Mouse (Mus musculus): ENCODE measurements around the gene Lsm14a. TPM values are rescaled to one million over a fixed set of nuclear protein-coding genes. Genes with fewer than 3 reads are reported as not detected.

The Lsm14a gene
- polyA plus RNA-seq, 1 experiment from 2014 or later: 110 TPM

- no peak overlapping the region for H3K4me3 ChIP-seq
- H3K27me3 ChIP-seq: no peaks in the 10 kb centered on the region
- no peaks in the 10 kb centered on the region for H3K4me1 ChIP-seq
- 67% methylated on average over 4 of the region's 4 CpGs for WGBS
- ATAC-seq (ENCODE audit: insufficient number of reproducible peaks, insufficient read depth, low FRiP score, low TSS enrichment): no peak
- no peaks in the 10 kb centered on the region for H3K36me3 ChIP-seq
- H3K9ac ChIP-seq: no peak overlapping the region
- H3K4me2 ChIP-seq (replicated peaks): no peak overlapping the region
- no peak overlapping the region for H3K27ac ChIP-seq
- H3K9me3 ChIP-seq: no peaks in the 10 kb centered on the region
Observed at GRCm38 (mm10) chr7:34305454-34305853, 87.7 kb downstream of the Lsm14a start.

- Histone ChIP-seq H3K9me3 (no peaks in the 10 kb centered on the region), H3K4me1 (no peaks in the 10 kb centered on the region), H3K36me3 (no peaks in the 10 kb centered on the region), H3K4me3 (no peak overlapping the region), H3K27ac (peak overlapping the region; percentile 1; the same call in 1 of the 2 replicates), H3K27me3 (no peaks in the 10 kb centered on the region), H3K9ac (no peak overlapping the region), H3K4me2 (replicated peaks) (no peak overlapping the region)
- WGBS: 90% methylated on average over 1 of the region's 1 CpGs
- no peak for ATAC-seq (ENCODE audit: insufficient number of reproducible peaks, insufficient read depth, low FRiP score, low TSS enrichment)
Observed at GRCm38 (mm10) chr7:34302651-34303050, 90.5 kb downstream of the Lsm14a start.

- no peaks in the 10 kb centered on the region for H3K9me3 ChIP-seq
- ATAC-seq (ENCODE audit: insufficient number of reproducible peaks, insufficient read depth, low FRiP score, low TSS enrichment): no peak
- H3K27ac ChIP-seq: 0 out of 2 replicates have a peak overlapping the region, but pooled peaks have one; percentile 1
- no peak overlapping the region for H3K4me2 ChIP-seq (replicated peaks)
- H3K9ac ChIP-seq: no peak overlapping the region
- no peaks in the 10 kb centered on the region for H3K36me3 ChIP-seq
- no peaks in the 10 kb centered on the region for H3K4me1 ChIP-seq
- H3K27me3 ChIP-seq: no peaks in the 10 kb centered on the region
- WGBS: 88% methylated on average over 3 of the region's 3 CpGs
- no peak overlapping the region for H3K4me3 ChIP-seq
Observed at GRCm38 (mm10) chr7:34301952-34302351, 91.2 kb downstream of the Lsm14a start.

GRCm38 (mm10) chr7:34298818-34299217 lies 94.3 kb downstream of the Lsm14a start:
- Histone ChIP-seq H3K4me3 (no peak overlapping the region), H3K27ac (no peak overlapping the region), H3K9ac (no peak overlapping the region), H3K36me3 (no peaks in the 10 kb centered on the region), H3K4me1 (no peaks in the 10 kb centered on the region), H3K9me3 (no peaks in the 10 kb centered on the region), H3K4me2 (replicated peaks) (no peak overlapping the region), H3K27me3 (no peaks in the 10 kb centered on the region)
- ATAC-seq (ENCODE audit: insufficient number of reproducible peaks, insufficient read depth, low FRiP score, low TSS enrichment): no peak
- WGBS: 91% methylated on average over 2 of the region's 2 CpGs

- Histone ChIP-seq H3K4me2 (replicated peaks) (no peak overlapping the region), H3K9ac (no peak overlapping the region), H3K4me1 (no peaks in the 10 kb centered on the region), H3K27me3 (no peaks in the 10 kb centered on the region), H3K4me3 (no peak overlapping the region), H3K9me3 (no peaks in the 10 kb centered on the region), H3K27ac (no peak overlapping the region), H3K36me3 (no peaks in the 10 kb centered on the region)
- no peak for ATAC-seq (ENCODE audit: insufficient number of reproducible peaks, insufficient read depth, low FRiP score, low TSS enrichment)
- 95% methylated on average over 3 of the region's 3 CpGs for WGBS
Observed at GRCm38 (mm10) chr7:34296124-34296523, 97.0 kb downstream of the Lsm14a start.

Other genes starting within 250 kb of the Lsm14a start
- gene Uba2, start 223.7 kb downstream of the Lsm14a start, polyA plus RNA-seq (2016; fragmentation: Nextera tagmentation; extraction: Ambion mirVana): 245 and 255 TPM in 2 replicates
- 67.1 and 69.9 TPM in 2 replicates for gene Pdcd2l, start 196.7 kb downstream of the Lsm14a start, polyA plus RNA-seq (2016; fragmentation: Nextera tagmentation; extraction: Ambion mirVana)
- gene Gpi1, start 163.0 kb downstream of the Lsm14a start, polyA plus RNA-seq (2016; fragmentation: Nextera tagmentation; extraction: Ambion mirVana): 255 and 263 TPM in 2 replicates
- gene Gm6096, start 142.3 kb downstream of the Lsm14a start, polyA plus RNA-seq (2016; fragmentation: Nextera tagmentation; extraction: Ambion mirVana): not detected in 2 replicates
- 26.3 and 28.6 TPM in 2 replicates for gene 4931406P16Rik, start 79.8 kb downstream of the Lsm14a start, polyA plus RNA-seq (2016; fragmentation: Nextera tagmentation; extraction: Ambion mirVana)

Measured in embryonic facial prominence, embryonic 12.5 days (tissue).